ENCODE assay signal across 15 mouse cellular contexts in genomic region chrX:105934341-105934740, GRCm38 (mm10). TPM values are rescaled to one million over a fixed set of nuclear protein-coding genes. Genes with fewer than 3 reads are reported as not detected.
DNase-seq lines count a peak whose midpoint lies in the region; ATAC-seq and TF ChIP-seq lines count a peak whose summit lies in the region.
"Had no signal": no experiment of that assay in that cellular context is flagged by ENCODE, and none has a peak within 500 bp of the region (broad histone marks: within the 10 kb centered on the region; RNA-seq: fewer than 3 reads in every experiment).

No protein-coding gene starts in this region.

- no peaks in the 10 kb centered on the region for H3K27me3 ChIP-seq in heart, embryonic 10.5 days (ENCODE audit: insufficient read depth, poor library complexity, severe bottlenecking)
- H3K27me3 ChIP-seq in lung, embryonic 14.5 days (ENCODE audit: insufficient read depth, low read length): no peaks in the 10 kb centered on the region
- H3K27me3 ChIP-seq: liver, embryonic 15.5 days; neural tube, embryonic 12.5 days had no signal

- 64% methylated on average over 5 of the region's 5 CpGs for WGBS in heart, embryonic 10.5 days
- 33% methylated on average over 5 of the region's 5 CpGs for WGBS in lung, embryonic 14.5 days

- no peak overlapping the region for H3K9ac ChIP-seq in lung, embryonic 14.5 days
- H3K9ac ChIP-seq: liver, embryonic 15.5 days; neural tube, embryonic 12.5 days had no signal

- ATAC-seq in lung, embryonic 14.5 days (ENCODE audit: insufficient read depth): peak; percentile 78
- no peak for ATAC-seq in megakaryocyte-erythroid progenitor cell, adult 5-6 weeks (replicated peaks; ENCODE audit: low FRiP score, low TSS enrichment, poor library complexity, severe bottlenecking)
- ATAC-seq: CD4-positive, CD25-positive, alpha-beta regulatory T cell, adult 4 months; Patski had no signal

- H3K9me3 ChIP-seq in heart, embryonic 10.5 days: no peaks in the 10 kb centered on the region
- H3K9me3 ChIP-seq in lung, embryonic 14.5 days (ENCODE audit: low read depth, low read length): no peaks in the 10 kb centered on the region
- H3K9me3 ChIP-seq: liver, embryonic 15.5 days; neural tube, embryonic 12.5 days had no signal

- no peak for TF ChIP-seq CTCF in lung, embryonic 14.5 days (IDR thresholded peaks at IDR 0.05; ENCODE audit: low read depth)

- no peaks in the 10 kb centered on the region for H3K4me1 ChIP-seq in heart, embryonic 10.5 days
- H3K4me1 ChIP-seq in lung, embryonic 14.5 days (ENCODE audit: insufficient read depth): no peaks in the 10 kb centered on the region
- H3K4me1 ChIP-seq: neural tube, embryonic 12.5 days had no signal

- no peak overlapping the region for H3K27ac ChIP-seq in heart, embryonic 10.5 days
- H3K27ac ChIP-seq in lung, embryonic 14.5 days (ENCODE audit: low read depth): no peak overlapping the region
- H3K27ac ChIP-seq: liver, embryonic 15.5 days; neural tube, embryonic 12.5 days had no signal

- H3K36me3 ChIP-seq in heart, embryonic 10.5 days: no peaks in the 10 kb centered on the region
- no peaks in the 10 kb centered on the region for H3K36me3 ChIP-seq in lung, embryonic 14.5 days (ENCODE audit: insufficient read depth)
- H3K36me3 ChIP-seq: liver, embryonic 15.5 days; neural tube, embryonic 12.5 days had no signal

- no peak overlapping the region for H3K4me3 ChIP-seq in heart, embryonic 10.5 days
- H3K4me3 ChIP-seq in lung, embryonic 14.5 days (ENCODE audit: low read depth, low read length): no peak overlapping the region
- H3K4me3 ChIP-seq: liver, embryonic 15.5 days; neural tube, embryonic 12.5 days had no signal

- H3K4me2 ChIP-seq in lung, embryonic 14.5 days: no peak overlapping the region
- H3K4me2 ChIP-seq: liver, embryonic 15.5 days; neural tube, embryonic 12.5 days had no signal

- DNase-seq in heart, adult 8-10 months (ENCODE audit: low spot score): peak; percentile 45
- no peak for DNase-seq in heart, embryonic 10.5 days (ENCODE audit: low spot score)
- DNase-seq in R1 (ENCODE audit: low read depth, low spot score): peak; percentile 44
- peak; percentile 44 for DNase-seq in fibroblast of lung, adult 2 months (ENCODE audit: low read depth)
- peak; percentile 72 for DNase-seq in lung, embryonic 14.5 days
- DNase-seq in right cerebral cortex, adult 2 months (ENCODE audit: low spot score in 2 of 2): no peak
- DNase-seq: cerebellum, adult 8-10 months; left cerebral cortex, postnatal 4 days; midbrain, embryonic 14.5 days; thymus, postnatal 36 days had no signal

RNA-seq across cellular contexts. Expression of gene Atrx, which starts 5.1 kb away (rescaled TPM):
- total RNA-seq in heart, adult 8-10 months (2022): 10 to 100 TPM; 54.3 to 65.2 (median 57.7) TPM
- polyA plus RNA-seq in heart, embryonic 10.5 days (2016; fragmentation: Nextera tagmentation; extraction: Ambion mirVana): 128 and 140 TPM in 2 replicates
- 190 and 202 TPM in 2 replicates for polyA plus RNA-seq in lung, embryonic 14.5 days (2014; fragmentation: Nextera tagmentation; extraction: Ambion mirVana)
- total RNA-seq in megakaryocyte-erythroid progenitor cell, adult 5-6 weeks (2014; fragmentation: Nextera tagmentation): 168 and 243 TPM in 2 replicates
- 253 and 330 TPM in 2 replicates for total RNA-seq in megakaryocyte-erythroid progenitor cell, adult 5-6 weeks (2017)

Comparison
In these comparisons a context has a peak if more than half of its experiments do, and no peak if none do; other contexts are left out.
1. DNase-seq: peak in heart, adult 8-10 months (single experiment), R1 (single experiment), fibroblast of lung, adult 2 months (single experiment) and lung, embryonic 14.5 days (single experiment); none in heart, embryonic 10.5 days (single experiment) and right cerebral cortex, adult 2 months (0 of 2).